Mouse (Mus musculus): ENCODE results near the gene Cadm2.

The Cadm2 gene

DNA sequence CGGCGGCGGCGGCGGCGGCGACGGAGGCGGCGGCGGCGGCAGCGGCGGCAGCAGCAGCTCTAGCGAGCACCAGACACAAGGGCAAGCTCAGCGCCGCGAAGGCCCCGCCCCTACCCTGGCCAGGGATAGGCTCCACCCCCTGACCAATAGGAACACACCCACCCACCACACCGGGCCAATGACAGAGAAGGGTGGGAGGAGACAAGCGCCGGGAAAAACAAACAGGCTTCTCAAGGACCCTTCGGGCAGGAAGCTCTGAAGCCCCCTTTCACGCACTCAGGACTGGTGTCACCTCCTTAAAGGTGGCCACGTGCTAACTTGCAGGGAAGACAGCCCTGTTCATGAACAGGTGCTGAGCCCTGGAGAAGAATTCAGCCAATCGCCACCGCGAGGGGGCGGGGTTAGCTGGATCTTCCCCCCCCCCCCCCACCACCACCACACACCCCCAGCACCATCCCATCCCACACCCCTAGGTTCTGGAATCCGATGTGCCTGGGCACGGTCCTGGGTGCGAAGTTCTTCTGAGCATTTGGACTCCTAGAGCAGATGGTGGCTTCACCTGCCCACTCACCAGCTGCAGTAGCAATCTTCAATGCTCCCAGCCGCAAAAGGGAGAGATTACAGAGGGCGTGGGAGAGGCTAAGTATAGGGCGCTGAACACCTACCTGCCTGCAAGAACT, at the start of gene Cadm2:
Gene Cadm2 (minus strand): TSS at position 83 of the 680 bp plus-strand sequence.
- DNase-seq (ENCODE audit: low spot score in 2 of 2): peak; percentile 78 to 94

DNA sequence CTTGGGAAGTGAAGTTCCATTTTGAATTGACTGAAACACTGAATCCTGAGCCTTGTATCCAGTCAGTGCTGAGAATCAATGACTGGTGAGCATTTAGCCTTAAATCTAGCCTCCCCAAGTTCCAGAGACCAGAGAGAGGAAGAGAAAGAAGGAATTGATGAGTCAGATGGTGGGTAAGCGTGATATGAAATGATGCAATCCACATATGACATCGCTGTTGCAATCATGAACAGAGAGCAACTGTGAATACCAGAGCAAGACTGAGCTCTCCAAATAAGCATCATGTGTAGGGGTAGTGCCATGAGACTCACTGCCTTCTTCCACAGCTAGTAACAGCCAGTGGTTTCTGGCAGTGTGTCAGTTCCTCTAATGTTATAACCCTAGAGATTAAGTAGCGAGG, 26.2 kb upstream of the Cadm2 start:
- no peak for DNase-seq (ENCODE audit: low spot score in 2 of 2)

DNA sequence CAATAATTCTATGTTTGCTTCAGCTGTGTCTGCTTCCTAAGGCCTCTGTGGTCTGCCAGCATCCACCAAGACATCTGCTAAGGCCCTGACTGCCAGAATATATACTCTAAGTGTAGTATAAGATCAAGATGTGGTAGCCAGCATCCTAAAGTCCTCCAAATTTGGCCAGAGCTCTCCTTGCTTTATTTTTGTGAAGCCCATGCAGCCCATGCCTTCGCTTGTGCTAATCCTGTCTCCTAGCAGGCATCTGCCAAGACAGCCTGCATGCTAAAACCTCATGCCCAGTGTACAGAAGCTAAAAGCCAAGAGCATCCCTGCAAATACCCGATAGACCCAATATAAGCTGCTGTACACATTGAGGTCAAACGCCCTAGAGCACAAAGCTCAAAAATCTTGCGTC, 22.9 kb upstream of the Cadm2 start:
- no peak for DNase-seq (ENCODE audit: low spot score in 2 of 2)

GRCm38 (mm10) chr16:67619906-67620781, 564 bp downstream of the Cadm2 start:
- DNase-seq (ENCODE audit: low spot score in 2 of 2): peak; percentile 70 to 83

DNA sequence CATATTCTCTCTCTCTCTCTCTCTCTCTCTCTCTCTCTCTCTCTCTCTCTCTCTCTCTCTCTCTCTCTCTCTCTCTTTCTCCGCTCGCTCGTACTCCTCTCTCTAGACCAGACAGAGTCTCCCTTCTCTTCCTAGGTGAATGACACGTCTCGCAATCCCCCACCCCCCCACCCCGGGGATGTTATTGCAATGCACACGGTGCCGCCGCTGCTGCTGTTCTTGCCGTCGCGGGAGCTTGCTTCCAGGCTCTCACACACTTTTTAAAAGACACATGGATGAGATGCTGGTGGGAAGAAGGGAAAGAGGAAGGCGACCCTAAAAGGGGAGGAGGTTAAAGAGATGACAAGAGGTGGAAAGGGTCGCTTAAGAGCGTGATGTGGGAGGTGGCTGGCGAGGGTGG, 1.3 kb downstream of the Cadm2 start:
- DNase-seq (ENCODE audit: low spot score in 2 of 2): no peak

DNA sequence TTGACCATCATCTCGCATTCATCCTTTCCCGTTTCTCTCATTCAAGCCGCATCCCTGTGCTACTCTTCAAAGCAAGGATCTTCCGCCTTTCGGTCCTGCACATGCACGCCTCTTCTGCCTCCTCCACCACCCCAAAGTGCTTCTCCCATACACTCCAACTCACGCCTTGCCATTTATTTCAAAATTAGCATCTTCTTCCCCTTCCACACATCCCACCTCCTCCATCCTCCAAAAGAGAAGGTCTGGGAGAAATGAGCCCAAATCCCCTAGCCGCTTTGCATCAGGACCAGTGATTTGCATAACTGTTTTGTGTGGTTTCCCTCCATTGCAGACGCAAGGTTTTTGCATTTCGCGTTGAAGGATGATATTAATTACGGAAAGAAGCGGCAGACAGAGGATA, 1.9 kb downstream of the Cadm2 start:
- peak in 1 of 2 experiments; percentile 10 for DNase-seq (ENCODE audit: low spot score in 2 of 2)

DNA sequence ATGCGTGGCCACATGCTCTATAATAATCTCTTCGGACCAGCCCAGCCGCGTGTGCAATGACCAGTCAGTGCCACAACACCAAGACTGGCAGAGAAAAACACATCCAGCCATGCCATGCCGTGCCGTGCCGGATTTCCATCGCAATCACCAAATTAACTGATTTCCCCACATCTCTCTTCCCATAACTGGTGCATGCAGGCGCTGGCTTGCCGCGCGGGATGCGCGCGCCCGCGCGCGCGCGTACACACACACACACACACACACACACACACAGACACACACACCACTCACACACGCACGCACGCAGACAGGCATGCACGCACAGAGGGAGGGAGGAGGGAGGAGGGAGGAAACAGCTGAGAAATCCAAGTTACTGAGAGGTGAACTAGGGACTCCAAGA, 2.9 kb downstream of the Cadm2 start:
- DNase-seq (ENCODE audit: low spot score in 2 of 2): peak; percentile 21 to 50

DNA sequence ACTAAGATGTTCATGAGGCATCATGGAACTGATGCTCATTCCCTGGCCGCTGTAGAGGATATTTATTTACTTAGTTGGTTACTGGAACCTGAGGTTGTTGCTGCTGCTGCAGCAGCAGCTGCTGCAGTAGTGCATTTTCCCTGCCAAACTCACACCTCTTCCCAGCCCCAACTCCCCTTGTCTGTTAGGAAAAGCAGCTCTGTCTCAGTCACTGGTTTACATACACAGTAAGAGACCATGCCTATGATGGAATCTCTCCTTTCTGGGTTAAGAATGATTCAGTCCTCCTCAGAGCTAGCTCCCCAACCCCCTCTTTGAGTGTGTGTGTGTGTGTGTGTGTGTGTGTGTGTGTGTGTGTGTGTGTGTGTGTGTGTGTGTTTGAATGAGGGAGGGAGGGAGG, 3.5 kb downstream of the Cadm2 start:
- DNase-seq (ENCODE audit: low spot score in 2 of 2): no peak

GRCm38 (mm10) chr16:67613876-67614275, 6.8 kb downstream of the Cadm2 start:
- DNase-seq (ENCODE audit: low spot score in 2 of 2): peak in 1 of 2 experiments; percentile 29

- DNase-seq (ENCODE audit: low spot score in 2 of 2): no peak
Observed at GRCm38 (mm10) chr16:67610904-67611681, 9.6 kb downstream of the Cadm2 start.

GRCm38 (mm10) chr16:67609116-67609515, 11.6 kb downstream of the Cadm2 start:
- no peak for DNase-seq (ENCODE audit: low spot score in 2 of 2)

- no peak for DNase-seq (ENCODE audit: low spot score in 2 of 2)
Observed at GRCm38 (mm10) chr16:67608499-67608898, 12.2 kb downstream of the Cadm2 start.

DNA sequence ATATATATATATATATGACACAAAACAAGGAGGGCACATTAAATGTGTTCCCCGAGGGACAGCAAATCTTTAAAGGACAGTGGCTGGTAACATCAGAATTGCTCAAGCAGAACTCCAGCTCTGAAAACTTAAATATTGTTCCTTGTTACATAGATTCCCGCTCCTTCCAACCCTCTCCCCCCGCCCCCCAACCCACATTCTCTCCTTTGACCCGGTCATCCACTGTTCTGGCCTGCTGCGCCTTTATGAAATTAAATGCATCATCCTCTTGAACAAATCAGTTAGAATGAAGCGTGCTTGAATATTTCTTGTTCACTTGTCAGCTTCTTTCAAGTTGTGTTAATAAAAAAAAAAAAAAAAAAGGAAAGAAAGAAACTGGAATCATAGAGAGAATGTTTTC, 15.0 kb downstream of the Cadm2 start:
- no peak for DNase-seq (ENCODE audit: low spot score in 2 of 2)

DNA sequence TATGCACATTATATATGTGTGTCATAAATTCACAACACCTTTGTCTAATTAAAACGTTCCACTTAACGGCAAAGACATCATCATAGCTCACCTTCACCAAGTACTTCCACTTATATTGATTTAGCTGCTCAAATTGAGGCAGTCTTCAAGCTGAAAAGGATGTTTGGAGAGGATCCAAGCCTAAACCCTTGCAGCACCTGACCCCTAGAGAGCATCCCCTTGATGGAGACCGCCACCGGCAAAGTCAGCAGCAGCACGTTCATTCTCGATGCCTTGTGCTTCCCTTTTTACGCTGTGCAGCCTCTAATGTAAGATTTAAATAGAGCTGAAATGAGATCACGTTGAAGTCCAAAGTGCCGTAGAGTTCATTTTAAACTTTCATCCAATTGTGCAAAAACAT, 20.7 kb downstream of the Cadm2 start:
- DNase-seq (ENCODE audit: low spot score in 2 of 2): no peak

DNA sequence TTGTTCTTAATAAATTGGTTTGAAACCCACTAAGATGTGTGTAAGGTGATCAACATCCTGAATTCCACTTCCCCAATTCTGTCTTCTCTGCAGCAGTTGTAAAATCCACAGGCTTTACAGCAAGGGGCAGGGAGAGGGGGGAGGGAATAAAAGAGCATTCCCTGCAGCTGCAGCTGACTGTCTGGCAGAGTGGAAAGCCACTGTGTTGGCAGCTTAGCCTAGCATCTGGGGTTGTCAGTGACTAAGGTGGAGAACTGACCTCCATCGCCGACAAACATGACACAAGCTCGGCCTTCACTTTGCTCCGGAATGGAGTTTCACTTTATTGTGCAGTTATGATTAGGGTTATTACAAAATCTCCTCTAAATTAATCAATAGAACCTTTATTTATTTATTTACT, 21.9 kb downstream of the Cadm2 start:
- DNase-seq (ENCODE audit: low spot score in 2 of 2): no peak

DNA sequence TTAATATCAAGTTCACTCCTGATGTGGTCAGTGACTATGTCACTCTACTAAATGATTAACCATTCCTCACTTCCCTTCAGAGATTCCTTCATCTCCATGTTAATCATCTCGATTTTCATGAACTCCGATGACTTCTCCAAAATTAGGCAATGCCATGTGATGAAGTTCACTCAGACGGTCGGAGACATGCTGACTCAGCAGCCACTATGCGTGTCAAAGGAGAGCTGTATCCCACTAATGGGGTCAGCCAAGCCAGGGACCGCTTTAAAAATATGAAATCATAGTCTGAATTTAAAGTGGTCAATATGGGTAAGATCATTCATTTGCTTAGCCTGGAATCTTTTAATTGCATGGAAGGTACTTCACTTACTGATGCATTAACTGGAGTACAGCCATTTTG, 29.7 kb downstream of the Cadm2 start:
- no peak for DNase-seq (ENCODE audit: low spot score in 2 of 2)

DNA sequence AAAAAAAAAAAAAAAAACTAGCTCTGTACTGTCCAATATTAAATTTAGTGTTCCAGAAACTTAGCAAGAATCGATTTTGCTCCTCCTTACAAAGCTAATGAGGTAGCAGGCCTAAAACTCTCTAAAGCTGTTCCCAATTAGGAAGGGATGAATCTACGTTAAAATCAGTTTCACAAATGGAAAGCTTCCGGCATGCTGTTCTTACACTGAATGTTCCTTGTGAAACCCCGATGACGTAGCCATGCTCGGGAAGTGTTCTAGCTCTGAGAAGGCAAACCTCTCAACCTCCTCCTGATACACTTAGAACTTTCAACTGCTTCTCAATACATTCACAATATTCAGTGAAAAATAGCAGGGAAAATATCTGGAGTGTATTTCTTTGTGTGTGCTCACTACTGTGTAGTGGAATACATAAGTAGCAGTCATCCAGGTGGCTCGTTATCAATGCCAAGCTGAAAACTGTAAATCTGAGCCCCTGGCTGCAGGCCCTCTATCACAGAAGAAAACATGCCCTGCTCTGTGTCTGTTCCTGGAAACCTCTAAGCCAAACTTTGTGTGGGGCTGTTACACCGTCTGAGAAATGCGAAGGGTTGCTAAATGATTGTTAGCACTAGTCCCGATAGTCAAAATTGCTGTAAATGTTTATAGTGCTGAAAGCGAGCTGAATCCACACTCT, 41.7 kb downstream of the Cadm2 start:
- DNase-seq (ENCODE audit: low spot score in 2 of 2): no peak

- no peak for DNase-seq (ENCODE audit: low spot score in 2 of 2)
Observed at GRCm38 (mm10) chr16:67575557-67575956, 45.2 kb downstream of the Cadm2 start.

DNA sequence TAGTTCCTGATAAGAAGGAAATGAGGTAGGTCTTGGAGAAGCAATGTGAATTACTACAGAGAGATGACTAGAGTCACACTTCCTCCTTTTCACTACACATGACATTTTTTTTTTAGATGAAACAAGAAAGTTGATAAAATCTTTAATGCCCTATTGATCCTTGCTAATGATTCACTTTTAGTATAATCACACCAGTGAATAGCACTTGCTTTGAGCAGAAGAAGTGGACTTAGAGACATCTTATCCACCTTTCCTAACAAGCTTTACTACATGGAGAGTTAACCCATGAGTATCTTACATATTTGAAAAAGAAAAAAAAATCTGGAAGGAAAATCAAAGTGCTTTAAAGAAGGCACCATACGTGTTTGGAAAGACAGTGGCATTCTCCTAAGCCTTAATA, 93.7 kb downstream of the Cadm2 start:
- DNase-seq (ENCODE audit: low spot score in 2 of 2): no peak

- DNase-seq (ENCODE audit: low spot score in 2 of 2): no peak
Observed at GRCm38 (mm10) chr16:67524878-67525277, 95.8 kb downstream of the Cadm2 start.

- DNase-seq (ENCODE audit: low spot score in 2 of 2): no peak
Observed at GRCm38 (mm10) chr16:67518311-67518710, 102.4 kb downstream of the Cadm2 start.

DNA sequence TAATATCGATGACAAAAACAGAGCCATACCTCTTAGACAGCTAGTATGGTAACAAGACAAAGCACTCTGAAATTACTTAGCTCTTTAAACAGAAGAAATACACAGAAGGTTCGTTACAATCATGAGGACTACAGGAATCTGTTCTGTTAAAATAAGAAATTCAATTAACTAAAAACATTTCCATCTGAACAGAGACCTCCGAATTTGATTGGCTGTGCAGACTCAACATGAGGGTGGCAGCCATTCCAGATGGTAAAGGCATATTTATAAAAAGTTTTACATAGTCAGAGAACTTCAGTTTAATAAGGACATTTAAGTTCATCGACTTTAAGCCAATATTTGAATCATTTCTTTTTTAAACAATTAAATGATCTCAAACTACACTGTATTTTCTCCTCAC, 105.2 kb downstream of the Cadm2 start:
- no peak for DNase-seq (ENCODE audit: low spot score in 2 of 2)

Data from cerebellum, postnatal 4 days (tissue).